Mouse (Mus musculus) lung, embryonic 15.5 days (tissue): ENCODE measurements around the gene Mylip. TPM values are rescaled to one million over a fixed set of nuclear protein-coding genes. Genes with fewer than 3 reads are reported as not detected.

Experiments
- ATAC-seq: fragments of 200-750 bp; cut with Nextera tagmentation; 2 replicates; pipeline ENCODE4 v1.8.0; 2017; ENCODE audit warnings: moderate number of reproducible peaks, borderline replicate concordance; ENCODE audit not compliant: low FRiP score, low TSS enrichment; ENCODE audit errors: extremely low read depth
- H3K27ac ChIP-seq: fragments of 300-500 bp; sonication (generic); 2 replicates; pipeline ENCODE4 v1.5.1; 2015; ENCODE audit warnings: moderate library complexity, mild to moderate bottlenecking, inconsistent platforms
- H3K27me3 ChIP-seq: fragments of 300-500 bp; sonication (generic); 2 replicates; pipeline ENCODE4 v1.6.1; 2015; ENCODE audit warnings: inconsistent platforms
- H3K36me3 ChIP-seq: fragments of 300-500 bp; sonication (generic); 2 replicates; pipeline ENCODE4 v1.6.1; 2015; ENCODE audit warnings: inconsistent platforms
- H3K4me1 ChIP-seq: fragments of 300-500 bp; sonication (generic); 2 replicates; pipeline ENCODE4 v1.6.1; 2015; ENCODE audit warnings: inconsistent platforms
- H3K4me2 ChIP-seq: fragments of 300-500 bp; sonication (generic); 2 replicates; pipeline ENCODE4 v1.6.1; 2015; ENCODE audit warnings: inconsistent platforms, mild to moderate bottlenecking, moderate library complexity
- H3K4me3 ChIP-seq: fragments of 300-500 bp; sonication (generic); 2 replicates; pipeline ENCODE4 v1.5.1; 2015; ENCODE audit warnings: mild to moderate bottlenecking, inconsistent platforms
- H3K9ac ChIP-seq: fragments of 300-500 bp; sonication (generic); 2 replicates; pipeline ENCODE4 v1.6.1; 2015; ENCODE audit warnings: inconsistent platforms
- H3K9me3 ChIP-seq: fragments of 300-500 bp; sonication (generic); 2 replicates; pipeline ENCODE4 v1.6.1; 2016; ENCODE audit warnings: inconsistent platforms
- WGBS: fragments of 180-500 bp; shearing (Covaris S2); methylation state at CpG from one replicate; pipeline ENCODE4 v1.1.7; 2015; 5-methylcytosine and 5-hydroxymethylcytosine counted together
- polyA plus RNA-seq: library from polyadenylated mRNA; unstranded; fragments of >200 nt; fragmentation: Nextera tagmentation; extraction: Ambion mirVana; gene quantifications from 2 replicates; pipeline ENCODE4 v1.2.1, GENCODE M21; 2015

The Mylip gene
- polyA plus RNA-seq, 1 experiment from 2014 or later = 8.0 TPM

GRCm38 (mm10) chr13:45460177-45460576 lies 70.6 kb downstream of the Mylip start:
- no peak overlapping the region for H3K4me3 ChIP-seq
- H3K9ac ChIP-seq = no peak overlapping the region
- H3K4me2 ChIP-seq = no peak overlapping the region
- no peak for ATAC-seq
- no peaks in the 10 kb centered on the region for H3K36me3 ChIP-seq
- no peak overlapping the region for H3K27ac ChIP-seq
- no peaks in the 10 kb centered on the region for H3K9me3 ChIP-seq
- H3K4me1 ChIP-seq = peaks cover 10% of the 10 kb centered on the region
- 81% methylated on average over 3 of the region's 3 CpGs for WGBS
- no peaks in the 10 kb centered on the region for H3K27me3 ChIP-seq

- H3K27ac ChIP-seq = no peak overlapping the region
- no peaks in the 10 kb centered on the region for H3K9me3 ChIP-seq
- H3K9ac ChIP-seq = no peak overlapping the region
- no peaks in the 10 kb centered on the region for H3K27me3 ChIP-seq
- no peak for ATAC-seq
- no peaks in the 10 kb centered on the region for H3K36me3 ChIP-seq
- no peak overlapping the region for H3K4me3 ChIP-seq
- 65% methylated on average over 14 of the region's 14 CpGs for WGBS
- no peak overlapping the region for H3K4me2 ChIP-seq
- H3K4me1 ChIP-seq = no peaks in the 10 kb centered on the region
Measured at GRCm38 (mm10) chr13:45461370-45461958, 71.9 kb downstream of the Mylip start.

Other genes with a start within 250 kb of the Mylip start
- gene Gmpr, start 117.7 kb downstream of the Mylip start, polyA plus RNA-seq = 25.6 and 27.9 TPM in 2 replicates